Mouse (Mus musculus): ENCODE results near the gene AI854703.
A peak's percentile ranks its signal among the peaks of the same experiment; 100 is the strongest.
"Not testable (repeated sequence)": the region's sequence is repeated elsewhere in the genome, so short reads cannot be mapped to it uniquely, and the experiment has no call there.

AI854703 gene

DNA sequence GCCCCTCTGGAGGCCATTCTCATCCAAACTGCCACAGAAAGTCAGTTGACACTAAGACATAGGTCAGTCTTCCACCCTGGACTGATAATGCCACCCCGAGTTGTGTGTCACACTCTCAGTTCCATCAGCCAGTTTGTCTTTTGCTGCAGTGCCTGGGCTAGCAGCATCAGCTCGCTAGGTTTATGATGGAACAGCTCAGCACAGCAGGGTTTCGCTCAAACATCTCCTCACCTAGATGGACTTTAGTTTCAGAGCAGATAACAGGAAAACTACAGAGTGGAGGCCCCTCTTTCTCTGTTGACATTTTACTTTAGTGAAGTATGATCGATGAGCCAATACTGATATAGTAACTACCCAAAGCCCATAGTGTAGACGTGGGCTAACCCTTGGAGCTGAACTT lies 11.8 kb upstream of the AI854703 start:
- no peak for DNase-seq (ENCODE audit: low read depth, low spot score)

GRCm38 (mm10) chr6:48620031-48620430 lies 6.5 kb upstream of the AI854703 start:
- no peak for DNase-seq (ENCODE audit: low read depth, low spot score)

- DNase-seq (ENCODE audit: low read depth, low spot score), result not testable (repeated sequence)
These were observed 4.2 kb upstream of the AI854703 start for GRCm38 (mm10) chr6:48622186-48622843.

GRCm38 (mm10) chr6:48623460-48623859 lies 3.1 kb upstream of the AI854703 start:
- no peak for DNase-seq (ENCODE audit: low read depth, low spot score)

DNA sequence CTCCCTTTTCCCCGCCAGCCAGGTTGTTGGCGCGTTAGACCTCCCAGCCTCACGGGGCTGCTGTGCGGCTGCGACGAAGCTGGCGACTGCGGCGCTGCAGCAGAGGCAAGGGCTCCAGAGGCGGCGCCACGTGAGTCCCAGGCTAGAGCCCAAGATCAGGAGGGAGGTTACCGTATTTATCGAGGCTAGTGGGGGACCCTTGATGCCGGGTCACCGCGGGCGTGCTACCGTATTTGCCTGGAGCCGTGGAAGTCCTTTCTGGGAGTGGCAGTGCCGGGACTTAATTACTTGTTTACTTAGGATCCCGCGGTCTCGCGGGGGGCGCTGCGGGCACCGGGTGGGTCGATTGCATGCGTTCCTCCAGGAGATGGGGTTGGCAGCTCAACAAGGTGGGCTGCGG lies 420 bp downstream of the AI854703 start:
- peak; percentile 59 for DNase-seq (ENCODE audit: low read depth, low spot score)

DNA sequence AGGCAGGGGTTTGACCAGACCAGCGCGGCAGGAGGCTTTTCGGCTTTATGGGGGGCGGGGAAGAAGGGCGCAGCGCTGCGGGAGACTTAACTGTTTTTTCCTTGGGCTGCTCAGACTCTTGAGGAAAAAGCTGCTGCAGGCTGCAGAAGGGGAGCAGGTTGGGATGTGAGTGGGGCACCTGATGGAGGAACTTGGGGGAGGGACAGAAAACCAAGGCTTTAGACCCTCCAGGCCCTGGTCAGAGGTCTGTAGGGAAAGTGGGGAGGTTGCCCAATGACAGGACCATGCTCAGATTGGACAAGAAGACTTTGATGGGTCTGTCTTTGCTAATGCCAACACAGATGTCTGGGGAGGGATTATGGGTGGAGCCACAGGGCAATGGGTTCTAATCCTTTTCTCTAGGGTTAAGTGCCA lies 954 bp downstream of the AI854703 start:
- DNase-seq (ENCODE audit: low read depth, low spot score), result no peak

- no peak for DNase-seq (ENCODE audit: low read depth, low spot score)
These were observed 1.8 kb downstream of the AI854703 start for GRCm38 (mm10) chr6:48628377-48628776.

DNA sequence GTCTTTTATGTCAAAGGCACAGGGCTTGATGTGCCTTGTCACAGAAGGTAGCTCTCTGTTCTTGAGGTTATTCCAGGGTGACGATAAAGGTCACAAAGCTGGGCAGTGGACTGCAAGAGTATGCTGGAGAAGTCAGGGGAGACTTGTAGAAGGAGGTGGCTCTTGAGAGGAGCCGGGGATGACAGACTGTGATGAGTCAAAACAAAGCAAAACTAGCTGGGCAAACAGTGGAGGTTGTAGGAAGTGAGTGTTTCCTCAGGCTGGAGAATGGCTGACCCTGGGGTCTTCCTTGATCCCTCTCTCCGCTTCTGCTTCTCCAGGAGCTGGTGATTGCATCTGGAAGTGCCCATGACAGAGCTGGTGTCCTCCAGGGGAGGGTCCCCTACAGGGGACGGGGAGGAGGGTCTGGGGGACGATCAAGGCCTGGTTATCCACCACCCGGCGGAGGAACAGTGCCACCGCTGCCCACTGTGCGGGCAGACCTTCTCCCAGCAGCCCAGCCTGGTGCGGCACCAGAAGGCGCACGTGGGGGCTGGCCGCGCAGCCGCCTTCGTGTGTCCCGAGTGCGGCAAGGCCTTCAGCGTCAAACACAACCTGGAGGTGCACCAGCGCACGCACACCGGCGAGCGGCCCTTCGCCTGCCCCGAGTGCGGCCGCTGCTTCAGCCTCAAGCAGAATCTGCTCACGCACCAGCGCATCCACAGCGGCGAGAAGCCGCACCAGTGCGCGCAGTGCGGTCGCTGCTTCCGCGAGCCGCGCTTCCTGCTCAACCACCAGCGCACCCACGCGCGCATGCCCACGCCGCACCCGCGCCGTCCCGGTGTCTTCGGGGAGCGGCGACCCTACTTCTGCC lies 2.5 kb downstream of the AI854703 start:
- peak; percentile 39 for DNase-seq (ENCODE audit: low read depth, low spot score)

- DNase-seq (ENCODE audit: low read depth, low spot score), result no peak
These were observed 3.1 kb downstream of the AI854703 start for GRCm38 (mm10) chr6:48629661-48630034.

DNA sequence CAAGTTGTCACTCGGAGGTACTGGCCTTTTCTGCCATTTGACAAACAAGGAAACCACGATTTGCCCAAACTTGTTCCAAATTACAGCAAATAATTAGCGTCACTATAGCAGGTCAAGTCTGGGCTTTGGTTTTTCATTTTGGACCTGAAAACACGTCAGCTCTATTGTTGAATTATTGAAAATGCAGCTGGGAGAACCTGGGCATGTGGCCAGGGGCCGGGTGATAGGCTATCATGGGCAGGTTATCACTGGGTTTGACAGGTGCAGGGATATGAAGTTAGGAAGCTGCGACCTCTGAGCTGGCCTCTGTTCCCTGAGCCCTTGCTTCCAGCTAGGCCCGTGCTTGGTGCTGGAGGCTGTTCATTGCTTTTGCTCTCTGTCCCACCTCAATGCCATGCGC lies 4.3 kb downstream of the AI854703 start:
- no peak for DNase-seq (ENCODE audit: low read depth, low spot score)

DNA sequence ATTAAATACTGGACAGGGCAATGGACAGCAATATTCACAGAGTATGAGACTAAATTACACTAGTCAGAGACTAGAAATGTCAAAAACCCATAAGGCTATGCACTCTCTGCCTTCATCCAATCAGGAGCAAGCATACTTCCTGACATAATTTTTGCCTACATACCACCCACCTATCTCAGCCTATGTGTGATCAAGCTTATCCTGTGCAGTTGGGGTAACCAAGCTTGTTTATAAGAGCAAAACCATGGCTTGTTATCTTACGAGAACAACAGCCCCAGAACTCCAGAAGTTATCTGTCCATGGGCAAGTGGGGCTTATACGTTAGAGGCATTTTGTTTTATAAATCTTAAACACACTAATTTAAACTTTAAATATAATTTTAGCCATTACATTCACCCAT lies 8.5 kb downstream of the AI854703 start:
- DNase-seq (ENCODE audit: low read depth, low spot score), result no peak

GRCm38 (mm10) chr6:48636515-48636914 lies 10.0 kb downstream of the AI854703 start:
- no peak for DNase-seq (ENCODE audit: low read depth, low spot score)

- no peak for DNase-seq (ENCODE audit: low read depth, low spot score)
These were observed 11.4 kb downstream of the AI854703 start for GRCm38 (mm10) chr6:48637811-48638500.

DNA sequence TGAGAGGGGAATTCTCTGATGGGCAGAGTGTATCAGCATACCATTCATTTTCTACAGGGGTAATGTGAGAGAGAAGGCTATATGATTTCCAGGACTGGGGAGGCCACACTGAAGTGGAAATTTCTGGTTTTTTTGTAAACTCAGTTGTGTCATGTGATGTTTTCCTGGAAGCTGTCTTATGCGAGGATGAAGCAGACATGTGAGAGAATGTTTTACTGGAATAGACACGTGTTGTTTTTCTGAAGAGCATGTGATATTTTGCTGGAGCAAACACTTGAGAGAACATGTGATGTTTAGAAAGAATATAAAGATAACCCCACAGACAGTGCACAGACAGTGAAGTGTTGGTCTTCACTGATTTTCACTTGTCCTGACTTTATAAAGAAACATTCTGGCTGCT lies 12.0 kb downstream of the AI854703 start:
- no peak for DNase-seq (ENCODE audit: low read depth, low spot score)

GRCm38 (mm10) chr6:48641391-48641790 lies 14.8 kb downstream of the AI854703 start:
- DNase-seq (ENCODE audit: low read depth, low spot score), result no peak

DNA sequence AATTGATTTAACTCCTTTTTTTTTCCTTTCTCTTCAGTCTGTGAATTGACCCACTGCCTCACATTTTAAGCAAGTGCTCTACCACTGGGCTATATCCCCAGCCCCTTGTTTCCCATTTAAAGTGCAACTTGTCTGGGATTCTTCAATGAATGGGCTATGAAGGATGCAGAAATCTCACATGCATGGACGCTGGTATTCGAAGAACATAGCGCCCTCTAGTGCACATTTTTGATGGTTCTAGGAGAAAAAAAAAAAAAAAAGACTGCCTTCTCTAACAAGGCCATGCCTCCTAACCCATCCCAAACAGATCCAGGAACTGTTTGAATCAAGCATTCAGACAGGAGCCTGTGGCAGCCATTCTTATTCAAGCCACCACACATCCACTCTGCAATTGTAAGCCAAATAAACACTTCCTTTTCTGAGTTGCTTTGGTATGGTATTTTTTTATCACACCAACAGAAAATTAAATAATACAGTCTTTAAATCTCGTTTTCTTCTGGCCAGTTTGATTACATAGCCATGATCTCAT lies 16.3 kb downstream of the AI854703 start:
- DNase-seq (ENCODE audit: low read depth, low spot score), result peak; percentile 81

- peak; percentile 73 for DNase-seq (ENCODE audit: low read depth, low spot score)
These were observed 19.2 kb downstream of the AI854703 start for GRCm38 (mm10) chr6:48645660-48646308.

GRCm38 (mm10) chr6:48646309-48646690 lies 19.7 kb downstream of the AI854703 start:
- DNase-seq (ENCODE audit: low read depth, low spot score), result no peak

- DNase-seq (ENCODE audit: low read depth, low spot score), result no peak
These were observed 20.4 kb downstream of the AI854703 start, which contains the start of gene Gimap8 for GRCm38 (mm10) chr6:48646995-48647394. Gene Gimap8 (plus strand): TSS chr6:48647234.

DNA sequence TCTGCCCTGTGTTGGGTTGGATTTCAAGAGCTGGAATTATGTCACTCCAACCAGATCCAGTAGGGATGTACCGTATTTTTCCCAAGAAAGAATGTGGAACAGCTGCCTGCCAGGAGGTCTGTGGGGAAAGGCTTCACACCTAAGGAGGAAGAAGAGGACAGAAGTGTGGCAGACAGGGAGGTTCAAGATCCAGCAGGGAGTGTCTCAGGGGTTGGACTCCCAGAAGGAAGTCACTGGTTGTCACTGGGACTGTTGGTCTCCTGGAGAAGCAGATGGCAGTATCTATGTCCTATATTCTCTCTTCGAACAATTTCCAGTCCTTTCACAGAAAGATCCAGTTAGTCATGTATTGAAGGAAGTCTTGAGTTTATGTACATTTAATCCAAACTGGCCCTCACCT lies 21.0 kb downstream of the AI854703 start:
- DNase-seq (ENCODE audit: low read depth, low spot score), result no peak

- DNase-seq (ENCODE audit: low read depth, low spot score), result no peak
These were observed 22.2 kb downstream of the AI854703 start for GRCm38 (mm10) chr6:48648779-48649178.

- DNase-seq (ENCODE audit: low read depth, low spot score), result no peak
These were observed 23.5 kb downstream of the AI854703 start for GRCm38 (mm10) chr6:48650041-48650440.
